Mouse (Mus musculus) cerebellum, adult 2 months (tissue): ENCODE measurements around the gene Osbpl11. TPM values are rescaled to one million over a fixed set of nuclear protein-coding genes. Genes with fewer than 3 reads are reported as not detected.

ENCODE experiments used
- DNase-seq, 2 experiments: peaks; one replicate each; pipeline ENCODE4 v3.0.0; 2021
- H3K27ac ChIP-seq: fragments of 200-500 bp; 2 replicates; pipeline ENCODE4 v1.5.1; 2012; ENCODE audit warnings: low read length, control low read depth, inconsistent platforms; ENCODE audit not compliant: insufficient read depth
- H3K27me3 ChIP-seq: fragments of 200-500 bp; 2 replicates; pipeline ENCODE4 v1.6.1; 2012; ENCODE audit warnings: inconsistent platforms, mild to moderate bottlenecking, low read length, moderate library complexity; ENCODE audit not compliant: control insufficient read depth, insufficient read depth
- H3K4me1 ChIP-seq: fragments of 200-500 bp; 2 replicates; pipeline ENCODE4 v1.6.1; 2011; ENCODE audit warnings: low read length; ENCODE audit not compliant: control insufficient read depth, insufficient read depth
- H3K4me3 ChIP-seq: fragments of 200-500 bp; replicated peaks from 2 replicates; pipeline ENCODE3; 2011; ENCODE audit warnings: mild to moderate bottlenecking, low read depth, low read length, control low read depth; ENCODE audit not compliant: insufficient read depth
- CTCF ChIP-seq: fragments of 200-500 bp; IDR thresholded peaks from 2 replicates; pipeline ENCODE4 v1.5.1; 2011; ENCODE audit warnings: low read depth, mild to moderate bottlenecking, control low read depth, low read length, moderate library complexity, borderline replicate concordance; ENCODE audit not compliant: insufficient read depth
- POLR2A ChIP-seq: fragments of 200-500 bp; IDR thresholded peaks from 2 replicates; pipeline ENCODE4 v1.6.1; 2011; ENCODE audit warnings: low read length, control low read depth, borderline replicate concordance; ENCODE audit not compliant: insufficient read depth
- WGBS: fragments of 180-500 bp; shearing (Covaris S2); methylation state at CpG from one replicate; pipeline ENCODE4 v1.1.7; 2018; 5-methylcytosine and 5-hydroxymethylcytosine counted together
- polyA plus RNA-seq: library from polyadenylated mRNA; depleted of rRNA; stranded (reverse); fragments of >200 nt; gene quantifications from 2 replicates; pipeline ENCODE4 v1.2.3, GENCODE M21; 2012; rRNA removed

Osbpl11 gene
- polyA plus RNA-seq, 1 experiment: 12.8 TPM

DNA sequence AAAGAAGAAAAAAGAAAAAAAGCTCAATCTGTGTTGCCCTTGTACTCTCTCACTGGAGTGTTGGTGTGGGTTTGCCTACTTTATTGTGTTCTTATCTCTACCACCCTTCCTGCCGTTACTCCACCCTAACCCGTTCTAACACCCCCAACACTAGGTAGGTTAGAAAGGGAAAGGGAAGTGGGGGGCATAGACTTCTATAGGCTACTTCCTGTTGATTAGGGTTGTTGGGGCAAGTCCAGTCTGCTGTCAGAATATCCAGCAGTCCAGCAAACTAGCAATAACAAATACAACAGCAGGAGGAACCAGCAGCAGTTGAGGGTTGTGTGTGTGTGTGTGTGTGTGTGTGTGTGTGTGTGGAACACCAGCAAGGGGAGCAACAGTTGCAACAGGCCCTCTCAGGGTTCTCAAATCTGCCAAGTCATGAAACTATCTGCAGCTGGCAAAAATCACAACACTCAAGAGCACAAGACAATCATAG lies 76.8 kb downstream of the Osbpl11 start:
- DNase-seq: no peak
- no peak overlapping the region for H3K27ac ChIP-seq
- WGBS: 97% methylated on average over 2 of the region's 2 CpGs
- H3K27me3 ChIP-seq: no peaks in the 10 kb centered on the region
- H3K4me3 ChIP-seq: no peak overlapping the region
- H3K4me1 ChIP-seq: peaks cover 7% of the 10 kb centered on the region; the same call in 1 of the 2 replicates
- no peak for TF ChIP-seq CTCF
- no peak for TF ChIP-seq POLR2A

- TF ChIP-seq CTCF: no peak
- no peak for TF ChIP-seq POLR2A
- 85% methylated on average over 1 of the region's 1 CpGs for WGBS
- no peak overlapping the region for H3K27ac ChIP-seq
- no peak overlapping the region for H3K4me3 ChIP-seq
- no peak for DNase-seq
- H3K4me1 ChIP-seq: peaks cover 7% of the 10 kb centered on the region; the same call in 1 of the 2 replicates
- no peaks in the 10 kb centered on the region for H3K27me3 ChIP-seq
Observed at GRCm38 (mm10) chr16:33262096-33262495, 77.2 kb downstream of the Osbpl11 start.

DNA sequence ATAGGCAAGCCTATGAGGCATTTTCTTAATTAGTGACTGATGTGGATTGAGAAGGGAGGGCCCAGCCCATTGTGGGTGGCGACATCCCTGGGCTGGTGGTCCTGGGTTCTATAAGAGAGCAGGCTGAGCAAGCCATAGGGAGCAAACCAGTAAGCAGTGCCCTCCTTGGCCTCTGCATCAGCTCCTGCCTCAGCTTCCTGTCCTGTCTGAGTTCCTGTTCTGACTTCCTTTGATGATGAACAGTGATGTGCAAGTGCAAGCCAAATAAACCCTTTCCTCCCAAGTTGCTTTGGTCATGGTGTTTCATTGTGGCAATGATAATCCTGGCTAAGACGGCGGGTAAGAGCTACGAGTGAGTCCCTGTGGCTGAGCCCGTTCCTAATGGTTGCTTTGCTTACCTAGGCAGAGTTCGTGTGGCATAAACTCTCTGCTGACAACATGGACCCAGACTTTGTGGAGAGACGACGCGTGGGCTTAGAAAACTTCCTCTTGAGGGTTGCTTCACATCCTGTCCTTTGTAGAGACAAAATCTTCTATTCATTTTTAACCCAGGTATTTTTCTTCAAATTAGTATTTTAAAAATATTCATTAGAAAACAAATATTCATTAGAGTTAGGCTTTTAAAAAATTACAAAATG lies 82.9 kb downstream of the Osbpl11 start:
- TF ChIP-seq CTCF (no peak), POLR2A (no peak)
- Histone ChIP-seq H3K27ac (no peak overlapping the region), H3K27me3 (no peaks in the 10 kb centered on the region), H3K4me1 (no peaks in the 10 kb centered on the region), H3K4me3 (no peak overlapping the region)
- DNase-seq: no peak
- WGBS: 89% methylated on average over 9 of the region's 9 CpGs

DNA sequence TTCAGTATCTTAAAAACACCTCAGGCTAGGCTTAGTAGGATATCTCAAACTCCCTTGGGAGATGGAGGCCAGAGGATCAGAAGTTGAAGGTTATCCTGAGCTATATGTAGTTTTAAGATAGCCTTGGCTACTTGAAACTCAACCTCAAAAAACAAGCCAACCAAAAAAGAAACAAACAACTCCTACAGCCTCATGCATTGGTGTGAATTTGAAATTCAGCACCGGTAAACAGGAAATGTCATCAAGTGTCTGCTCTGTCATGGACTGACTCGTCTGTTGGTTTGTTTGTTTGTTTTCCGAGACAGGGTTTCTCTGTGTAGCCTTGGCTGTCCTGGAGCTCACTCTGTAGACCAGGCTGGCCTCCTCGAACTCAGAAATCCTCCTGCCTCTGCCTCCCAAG lies 87.0 kb downstream of the Osbpl11 start:
- TF ChIP-seq POLR2A (no peak), CTCF (no peak)
- H3K27ac ChIP-seq: no peak overlapping the region
- no peaks in the 10 kb centered on the region for H3K4me1 ChIP-seq
- DNase-seq: no peak
- no peak overlapping the region for H3K4me3 ChIP-seq
- 95% methylated on average over 4 of the region's 4 CpGs for WGBS
- no peaks in the 10 kb centered on the region for H3K27me3 ChIP-seq

DNA sequence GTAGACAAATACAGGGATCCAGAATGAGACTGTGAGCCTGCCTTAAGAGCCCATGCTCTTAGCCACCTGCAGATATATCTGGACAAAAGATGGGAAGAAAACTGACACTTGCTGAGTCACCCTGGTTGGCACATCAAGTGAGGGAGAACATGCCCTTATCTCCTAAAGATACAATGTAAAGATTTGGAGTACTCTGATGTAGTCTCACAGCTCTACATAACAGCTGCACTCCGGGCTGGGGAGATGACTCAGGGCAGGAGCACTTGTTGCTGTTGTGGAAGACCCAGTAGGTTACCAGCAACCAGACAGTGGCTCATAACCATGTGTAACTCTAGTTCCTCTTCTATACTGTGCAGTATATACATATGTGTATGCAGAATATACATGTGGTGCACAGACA lies 98.2 kb downstream of the Osbpl11 start:
- H3K27me3 ChIP-seq: no peaks in the 10 kb centered on the region
- DNase-seq: no peak
- H3K4me3 ChIP-seq: no peak overlapping the region
- H3K4me1 ChIP-seq: no peaks in the 10 kb centered on the region
- 97% methylated on average over 1 of the region's 1 CpGs for WGBS
- TF ChIP-seq CTCF: no peak
- TF ChIP-seq POLR2A: no peak
- H3K27ac ChIP-seq: no peak overlapping the region

DNA sequence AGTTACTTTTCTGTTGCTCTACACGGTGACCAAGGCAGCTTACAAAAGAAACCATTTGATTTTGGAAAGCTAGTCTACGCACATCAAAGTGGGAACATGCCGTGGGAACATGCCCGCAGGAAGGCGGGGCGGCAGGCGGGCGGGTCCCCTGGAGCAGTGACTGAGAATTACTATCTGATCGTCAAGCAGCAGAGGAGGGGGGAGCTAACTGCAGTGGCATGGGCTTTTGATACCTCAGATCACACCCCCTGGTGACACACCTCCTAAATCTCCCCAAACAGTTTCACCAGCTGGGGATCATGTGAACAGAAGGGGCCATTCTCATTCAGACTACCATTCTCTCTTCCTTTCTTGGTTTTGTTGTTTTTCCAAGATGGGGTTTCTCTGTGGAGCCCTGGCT lies 103.7 kb downstream of the Osbpl11 start:
- DNase-seq: no peak
- Histone ChIP-seq H3K27ac (no peak overlapping the region), H3K4me1 (no peaks in the 10 kb centered on the region), H3K27me3 (no peaks in the 10 kb centered on the region), H3K4me3 (no peak overlapping the region)
- TF ChIP-seq POLR2A (no peak), CTCF (no peak)
- 81% methylated on average over 9 of the region's 9 CpGs for WGBS

DNA sequence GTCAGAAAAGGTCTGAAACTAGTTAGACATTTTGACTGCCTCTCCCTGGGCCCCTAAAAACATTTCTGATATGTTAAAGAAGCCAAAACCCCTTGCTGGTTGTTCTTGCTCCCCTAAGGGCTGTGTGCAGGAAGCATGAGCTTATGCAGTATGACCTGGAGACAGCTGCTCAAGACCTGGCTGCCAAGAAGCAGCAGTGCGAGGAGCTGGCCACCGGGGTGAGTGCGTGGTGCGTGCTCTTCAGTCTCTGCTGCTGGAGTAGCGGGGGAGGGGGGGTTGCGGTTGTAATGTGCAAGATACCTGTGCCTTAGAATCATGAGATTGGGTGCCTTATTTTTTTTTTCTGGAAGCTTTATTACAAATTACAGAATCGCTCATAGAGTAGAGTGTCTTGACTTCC lies 105.1 kb downstream of the Osbpl11 start:
- DNase-seq: peak in 1 of 2 experiments; percentile 27
- Histone ChIP-seq H3K4me1 (no peaks in the 10 kb centered on the region), H3K4me3 (no peak overlapping the region), H3K27ac (no peak overlapping the region), H3K27me3 (no peaks in the 10 kb centered on the region)
- WGBS: 26% methylated on average over 7 of the region's 7 CpGs
- TF ChIP-seq CTCF (no peak), POLR2A (no peak)

- Histone ChIP-seq H3K27ac (no peak overlapping the region), H3K4me3 (no peak overlapping the region), H3K4me1 (no peaks in the 10 kb centered on the region), H3K27me3 (no peaks in the 10 kb centered on the region)
- DNase-seq: no peak
- 97% methylated on average over 7 of the region's 7 CpGs for WGBS
- no peak for TF ChIP-seq POLR2A
- no peak for TF ChIP-seq CTCF
Observed at GRCm38 (mm10) chr16:33292241-33292640, 107.4 kb downstream of the Osbpl11 start.

Other genes with a start within 250 kb of the Osbpl11 start
- 1.7 and 2.2 TPM in 2 replicates for gene Iqcg, start 128.9 kb upstream of the Osbpl11 start, polyA plus RNA-seq
- gene Rpl35a, start 128.6 kb upstream of the Osbpl11 start, polyA plus RNA-seq: 590 and 665 TPM in 2 replicates
- gene Lmln, start 122.5 kb upstream of the Osbpl11 start, polyA plus RNA-seq: 12.2 and 14.1 TPM in 2 replicates
- 21.9 and 24.8 TPM in 2 replicates for gene Snx4, start 66.4 kb downstream of the Osbpl11 start, polyA plus RNA-seq
- 26.9 and 27.5 TPM in 2 replicates for gene Zfp148, start 195.8 kb downstream of the Osbpl11 start, polyA plus RNA-seq